Mouse (Mus musculus) olfactory bulb, adult 2 months (tissue): ENCODE data around the gene Tgm3.

Experiments used
- CTCF ChIP-seq: fragments of 200-500 bp; IDR thresholded peaks from 2 replicates; pipeline ENCODE4 v1.5.1; 2012; ENCODE audit warnings: low read depth, mild to moderate bottlenecking, low read length, moderate library complexity; ENCODE audit not compliant: insufficient read depth
- POLR2A ChIP-seq: fragments of 200-500 bp; IDR thresholded peaks from 2 replicates; pipeline ENCODE4 v1.6.1; 2012; ENCODE audit warnings: mild to moderate bottlenecking, low read depth, low read length, moderate library complexity; ENCODE audit not compliant: insufficient read depth

- TF ChIP-seq CTCF, result no peak
- no peak for TF ChIP-seq POLR2A
These were observed 31.7 kb downstream of the Tgm3 start for GRCm38 (mm10) chr2:130043835-130044234.
